Mouse (Mus musculus) erythroblast, embryonic 14.5 days (primary cell): ENCODE results near the gene Tmbim1. TPM values are rescaled to one million over a fixed set of nuclear protein-coding genes. Genes with fewer than 3 reads are reported as not detected.

Experiments used
- H3K27me3 ChIP-seq: 2 replicates; pipeline ENCODE4 v1.6.1; 2012; ENCODE audit warnings: inconsistent platforms; ENCODE audit not compliant: control insufficient read depth
- H3K36me3 ChIP-seq: 2 replicates; pipeline ENCODE4 v1.6.1; 2012; ENCODE audit warnings: mild to moderate bottlenecking, inconsistent platforms; ENCODE audit not compliant: control insufficient read depth
- H3K4me1 ChIP-seq: 2 replicates; pipeline ENCODE4 v1.6.1; 2012; ENCODE audit warnings: inconsistent platforms; ENCODE audit not compliant: control insufficient read depth
- H3K4me3 ChIP-seq: replicated peaks from 2 replicates; pipeline ENCODE3; 2012; ENCODE audit warnings: moderate library complexity, mild to moderate bottlenecking, inconsistent platforms
- H3K9me3 ChIP-seq: 2 replicates; pipeline ENCODE4 v1.6.1; 2012; ENCODE audit warnings: low read length, inconsistent platforms, mixed read lengths; ENCODE audit not compliant: control insufficient read depth
- GATA1 ChIP-seq: IDR thresholded peaks from 2 replicates; pipeline ENCODE4 v1.6.1; 2012; ENCODE audit warnings: low read length, inconsistent platforms, mixed read lengths
- TAL1 ChIP-seq: IDR thresholded peaks from 3 replicates; pipeline ENCODE4 v1.6.1; 2012; ENCODE audit warnings: low read length, inconsistent platforms, mixed read lengths
- polyA plus RNA-seq: library from polyadenylated mRNA; stranded (reverse); fragments of >175 nt; gene quantifications from 2 replicates; pipeline ENCODE4 v1.2.3, GENCODE M21; 2012

The Tmbim1 gene
- polyA plus RNA-seq, 1 experiment, result 2.7 TPM

- Histone ChIP-seq H3K36me3 (no peaks in the 10 kb centered on the region), H3K27me3 (no peaks in the 10 kb centered on the region; the same call in 1 of the 2 replicates), H3K9me3 (no peaks in the 10 kb centered on the region), H3K4me1 (peaks cover 10% of the 10 kb centered on the region), H3K4me3 (no peak overlapping the region)
- TF ChIP-seq TAL1 (no peak), GATA1 (no peak)
These were observed 4.3 kb upstream of the Tmbim1 start for GRCm38 (mm10) chr1:74309767-74310166.

- no peaks in the 10 kb centered on the region for H3K9me3 ChIP-seq
- peaks cover 23% of the 10 kb centered on the region for H3K4me1 ChIP-seq
- no peaks in the 10 kb centered on the region for H3K36me3 ChIP-seq
- TF ChIP-seq GATA1 (no peak), TAL1 (no peak)
- no peaks in the 10 kb centered on the region; the same call in 1 of the 2 replicates for H3K27me3 ChIP-seq
- no peak overlapping the region for H3K4me3 ChIP-seq
These were observed 2.9 kb upstream of the Tmbim1 start for GRCm38 (mm10) chr1:74308001-74308964.

- no peaks in the 10 kb centered on the region for H3K36me3 ChIP-seq
- H3K27me3 ChIP-seq, result no peaks in the 10 kb centered on the region; the same call in 1 of the 2 replicates
- TF ChIP-seq GATA1 (no peak), TAL1 (no peak)
- H3K4me3 ChIP-seq, result no peak overlapping the region
- H3K9me3 ChIP-seq, result no peaks in the 10 kb centered on the region
- peaks cover 32% of the 10 kb centered on the region for H3K4me1 ChIP-seq
These were observed 1.7 kb upstream of the Tmbim1 start for GRCm38 (mm10) chr1:74307146-74307545.

GRCm38 (mm10) chr1:74304946-74305345, 476 bp downstream of the Tmbim1 start:
- Histone ChIP-seq H3K4me1 (peaks cover 42% of the 10 kb centered on the region), H3K9me3 (no peaks in the 10 kb centered on the region)
- TF ChIP-seq GATA1 (no peak), TAL1 (no peak)

GRCm38 (mm10) chr1:74304339-74304790, 1.1 kb downstream of the Tmbim1 start:
- no peaks in the 10 kb centered on the region for H3K9me3 ChIP-seq
- no peak for TF ChIP-seq TAL1
- no peak for TF ChIP-seq GATA1
- peak overlapping the region; percentile 74 for H3K4me3 ChIP-seq
- no peaks in the 10 kb centered on the region; the same call in 1 of the 2 replicates for H3K27me3 ChIP-seq
- peaks cover 6% of the 10 kb centered on the region for H3K36me3 ChIP-seq
- H3K4me1 ChIP-seq, result peaks cover 47% of the 10 kb centered on the region

More at GRCm38 (mm10) chr1:74304946-74305345, 476 bp downstream of the Tmbim1 start:
- peaks cover 6% of the 10 kb centered on the region for H3K36me3 ChIP-seq
- H3K4me3 ChIP-seq, result no peak overlapping the region
- H3K27me3 ChIP-seq, result no peaks in the 10 kb centered on the region; the same call in 1 of the 2 replicates

- TF ChIP-seq GATA1 (no peak), TAL1 (no peak)
- Histone ChIP-seq H3K4me3 (peak overlapping the region; percentile 74), H3K9me3 (no peaks in the 10 kb centered on the region), H3K27me3 (no peaks in the 10 kb centered on the region; the same call in 1 of the 2 replicates), H3K4me1 (peaks cover 53% of the 10 kb centered on the region), H3K36me3 (peaks cover 6% of the 10 kb centered on the region)
These were observed 1.7 kb downstream of the Tmbim1 start for GRCm38 (mm10) chr1:74303509-74304338.

- H3K9me3 ChIP-seq, result no peaks in the 10 kb centered on the region
- peaks cover 13% of the 10 kb centered on the region for H3K36me3 ChIP-seq
- H3K4me3 ChIP-seq, result no peak overlapping the region
- no peaks in the 10 kb centered on the region; the same call in 1 of the 2 replicates for H3K27me3 ChIP-seq
- TF ChIP-seq GATA1 (no peak), TAL1 (no peak)
- peaks cover 61% of the 10 kb centered on the region for H3K4me1 ChIP-seq
These were observed 2.6 kb downstream of the Tmbim1 start for GRCm38 (mm10) chr1:74302835-74303234.

- H3K36me3 ChIP-seq, result peaks cover 17% of the 10 kb centered on the region
- H3K9me3 ChIP-seq, result no peaks in the 10 kb centered on the region
- H3K27me3 ChIP-seq, result no peaks in the 10 kb centered on the region; the same call in 1 of the 2 replicates
- H3K4me3 ChIP-seq, result no peak overlapping the region
- peaks cover 65% of the 10 kb centered on the region for H3K4me1 ChIP-seq
- no peak for TF ChIP-seq TAL1
These were observed 3.2 kb downstream of the Tmbim1 start for GRCm38 (mm10) chr1:74302229-74302628.

- H3K9me3 ChIP-seq, result no peaks in the 10 kb centered on the region
- H3K27me3 ChIP-seq, result no peaks in the 10 kb centered on the region; the same call in 1 of the 2 replicates
- no peak overlapping the region for H3K4me3 ChIP-seq
- peaks cover 80% of the 10 kb centered on the region for H3K4me1 ChIP-seq
- H3K36me3 ChIP-seq, result peaks cover 29% of the 10 kb centered on the region
- TF ChIP-seq GATA1 (no peak), TAL1 (no peak)
These were observed 4.9 kb downstream of the Tmbim1 start for GRCm38 (mm10) chr1:74300347-74301110.
